Mouse (Mus musculus) lung, postnatal 0 days (tissue): Measurements from ENCODE around the gene Amotl1.

Experiments
- CTCF ChIP-seq: IDR thresholded peaks from 2 replicates; pipeline ENCODE4 v1.5.1; 2016; ENCODE audit warnings: antibody characterized with exemption, mild to moderate bottlenecking
- EP300 ChIP-seq: IDR thresholded peaks from 2 replicates; pipeline ENCODE4 v1.6.1; 2016; ENCODE audit warnings: antibody characterized with exemption, mild to moderate bottlenecking, control low read depth

- TF ChIP-seq CTCF, result no peak
- no peak for TF ChIP-seq EP300
Observed at GRCm38 (mm10) chr9:14599799-14600198, 45.1 kb downstream of the Amotl1 start.
